Mouse (Mus musculus) kidney, embryonic 15.5 days (tissue): ENCODE data around the gene Mertk. TPM values are rescaled to one million over a fixed set of nuclear protein-coding genes. Genes with fewer than 3 reads are reported as not detected.

Source experiments
- ATAC-seq: fragments of 200-750 bp; cut with Nextera tagmentation; replicated peaks from 2 replicates; pipeline ENCODE4 v1.8.0; 2017; ENCODE audit warnings: moderate TSS enrichment; ENCODE audit not compliant: low FRiP score
- H3K27ac ChIP-seq: fragments of 300-500 bp; sonication (generic); 2 replicates; pipeline ENCODE4 v1.5.1; 2015; ENCODE audit warnings: mild to moderate bottlenecking, inconsistent platforms
- H3K27me3 ChIP-seq: fragments of 300-500 bp; sonication (generic); 2 replicates; pipeline ENCODE4 v1.6.1; 2015; ENCODE audit warnings: inconsistent platforms
- H3K36me3 ChIP-seq: fragments of 300-500 bp; sonication (generic); 2 replicates; pipeline ENCODE4 v1.6.1; 2015; ENCODE audit warnings: inconsistent platforms
- H3K4me1 ChIP-seq: fragments of 300-500 bp; sonication (generic); 2 replicates; pipeline ENCODE4 v1.6.1; 2015; ENCODE audit warnings: inconsistent platforms
- H3K4me2 ChIP-seq: fragments of 300-500 bp; sonication (generic); 2 replicates; pipeline ENCODE4 v1.6.1; 2015; ENCODE audit warnings: moderate library complexity, mild to moderate bottlenecking, inconsistent platforms
- H3K4me3 ChIP-seq: fragments of 300-500 bp; sonication (generic); replicated peaks from 2 replicates; pipeline ENCODE4 v1.5.1; 2015; ENCODE audit warnings: mild to moderate bottlenecking, inconsistent platforms
- H3K9ac ChIP-seq: fragments of 300-500 bp; sonication (generic); 2 replicates; pipeline ENCODE4 v1.6.1; 2015; ENCODE audit warnings: mild to moderate bottlenecking, inconsistent platforms
- H3K9me3 ChIP-seq: fragments of 300-500 bp; sonication (generic); replicated peaks from 2 replicates; pipeline ENCODE4 v1.6.1; 2016; ENCODE audit warnings: inconsistent platforms
- WGBS: fragments of 180-500 bp; shearing (Covaris S2); methylation state at CpG from one replicate; pipeline ENCODE4 v1.1.7; 2015; ENCODE audit warnings: mixed read lengths; 5-methylcytosine and 5-hydroxymethylcytosine counted together
- polyA plus RNA-seq: library from polyadenylated mRNA; unstranded; fragments of >200 nt; fragmentation: Nextera tagmentation; extraction: Ambion mirVana; gene quantifications from 2 replicates; pipeline ENCODE4 v1.2.1, GENCODE M21; 2015

Mertk gene
- polyA plus RNA-seq, 1 experiment from 2014 or later: 11.7 TPM

DNA sequence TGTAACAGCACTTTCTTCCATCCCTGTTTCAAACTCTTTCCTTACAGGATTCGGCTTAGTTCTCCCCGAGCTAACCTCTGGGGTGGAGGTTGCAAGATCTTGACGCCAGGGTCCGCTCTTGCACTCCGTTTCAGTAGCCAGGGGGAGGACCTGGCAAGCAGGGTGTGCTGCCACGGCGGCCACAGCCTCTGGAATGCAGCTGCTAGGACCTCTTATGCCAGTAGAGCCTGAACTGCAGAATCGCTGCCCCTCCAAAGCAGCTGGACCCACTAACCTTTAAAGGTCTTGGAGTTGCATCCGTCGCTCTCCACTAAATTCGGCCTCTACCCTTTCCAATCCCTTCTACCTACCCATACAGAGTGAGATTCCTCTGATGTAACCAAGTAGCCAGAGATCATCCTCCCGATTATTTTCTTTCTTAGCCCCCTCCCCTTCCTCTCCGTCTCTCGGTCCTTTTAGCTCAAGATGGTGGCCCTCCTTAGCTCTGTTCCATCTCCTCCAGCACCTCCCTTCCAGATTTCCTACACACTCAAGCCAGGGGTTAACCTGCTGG lies 540 bp upstream of the Mertk start:
- peak overlapping the region; percentile 85 for H3K4me3 ChIP-seq
- peak overlapping the region; percentile 43; the same call in 1 of the 2 replicates for H3K9ac ChIP-seq
- peak overlapping the region; percentile 89 for H3K4me2 ChIP-seq
- H3K9me3 ChIP-seq: no peaks in the 10 kb centered on the region
- H3K4me1 ChIP-seq: peaks cover 12% of the 10 kb centered on the region
- under 1% methylated on average over 14 of the region's 14 CpGs for WGBS
- no peaks in the 10 kb centered on the region for H3K27me3 ChIP-seq
- ATAC-seq: peak; percentile 93
- H3K36me3 ChIP-seq: no peaks in the 10 kb centered on the region; the same call in 1 of the 2 replicates
- H3K27ac ChIP-seq: peak overlapping the region; percentile 97

DNA sequence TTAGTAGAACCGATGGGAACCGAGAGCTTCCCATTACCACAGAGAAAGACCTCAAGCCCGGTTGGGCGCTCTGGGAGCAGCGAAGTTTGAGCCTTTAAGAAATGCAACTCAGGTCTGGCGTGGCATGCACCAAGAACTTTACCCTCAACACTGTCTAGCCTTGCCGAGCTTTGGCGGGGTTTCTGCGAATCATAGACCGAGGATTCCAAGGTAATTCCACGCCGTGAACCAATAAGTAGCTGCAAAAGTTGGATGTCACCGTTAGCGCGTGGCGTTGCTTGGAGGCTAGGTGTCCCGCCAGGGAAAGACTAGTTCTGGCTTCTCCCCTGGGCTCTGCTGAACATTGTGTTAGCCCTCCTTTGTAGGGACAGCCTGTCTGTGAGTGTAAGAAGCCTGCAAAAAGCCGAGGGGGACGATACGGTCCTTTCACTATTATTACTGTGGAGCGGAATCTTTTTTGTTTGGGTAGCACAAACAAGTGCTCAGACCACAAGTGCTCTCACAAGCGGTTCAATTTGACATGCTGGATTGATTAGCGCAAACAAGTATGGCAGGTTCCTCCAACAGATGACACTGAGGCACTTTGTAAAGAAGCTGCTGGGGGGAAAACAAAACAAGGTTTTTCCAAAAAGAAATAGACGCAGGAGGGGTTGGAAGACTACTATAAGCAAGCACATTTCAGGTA lies 587 bp downstream of the Mertk start:
- H3K4me3 ChIP-seq: peak overlapping the region; percentile 85
- H3K27me3 ChIP-seq: no peaks in the 10 kb centered on the region
- H3K9ac ChIP-seq: peak overlapping the region; percentile 89
- peak; percentile 22 for ATAC-seq
- peak overlapping the region; percentile 97 for H3K27ac ChIP-seq
- H3K9me3 ChIP-seq: no peaks in the 10 kb centered on the region
- peaks cover 3% of the 10 kb centered on the region; the same call in 1 of the 2 replicates for H3K36me3 ChIP-seq
- peaks cover 15% of the 10 kb centered on the region for H3K4me1 ChIP-seq
- 1% methylated on average over 24 of the region's 24 CpGs for WGBS
- peak overlapping the region; percentile 89 for H3K4me2 ChIP-seq

DNA sequence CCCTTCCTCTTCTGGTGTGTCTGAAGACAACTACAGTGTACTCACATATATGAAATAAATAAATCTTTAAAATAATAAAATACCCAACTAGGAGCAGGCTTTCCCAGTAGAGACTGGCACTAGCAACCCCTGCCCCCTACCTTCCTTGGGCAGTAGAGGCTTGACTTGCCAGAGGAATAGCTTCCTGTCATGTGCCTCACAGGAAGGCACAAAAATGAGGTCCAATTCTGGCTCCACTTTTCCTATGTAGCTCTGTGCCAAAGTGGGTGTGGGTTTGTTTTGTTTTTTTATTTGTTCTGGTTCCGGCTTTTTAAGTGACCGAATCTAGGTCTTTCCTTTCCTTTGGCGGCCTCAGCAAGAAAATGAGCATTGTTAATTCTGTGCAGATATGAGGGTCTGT lies 5.7 kb downstream of the Mertk start:
- Histone ChIP-seq H3K9ac (no peak overlapping the region), H3K4me1 (peaks cover 18% of the 10 kb centered on the region), H3K4me2 (no peak overlapping the region), H3K36me3 (peaks cover 9% of the 10 kb centered on the region), H3K27ac (no peak overlapping the region), H3K27me3 (no peaks in the 10 kb centered on the region), H3K9me3 (no peaks in the 10 kb centered on the region), H3K4me3 (no peak overlapping the region)
- no peak for ATAC-seq
- 94% methylated on average over 3 of the region's 3 CpGs for WGBS

DNA sequence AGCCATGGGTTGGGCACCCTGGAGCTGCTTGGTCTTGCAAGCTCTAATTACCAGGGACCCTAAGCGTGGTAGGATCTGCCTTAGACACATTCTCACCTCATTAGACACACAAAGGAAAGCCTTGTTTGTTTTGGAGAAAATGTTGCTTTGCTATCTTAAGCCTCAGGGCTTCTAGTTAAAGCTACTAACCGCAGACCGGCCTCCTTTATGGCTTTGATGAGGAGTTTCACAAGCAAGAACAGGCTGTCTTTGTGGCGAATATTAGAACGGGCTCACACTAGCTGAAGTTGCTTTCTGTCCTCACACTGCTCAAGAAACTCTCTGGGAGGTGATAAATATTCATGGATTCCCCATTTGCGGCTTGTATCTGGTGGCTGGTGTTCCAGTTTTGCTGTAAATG lies 10.5 kb downstream of the Mertk start:
- Histone ChIP-seq H3K9me3 (no peaks in the 10 kb centered on the region), H3K4me1 (peaks cover 49% of the 10 kb centered on the region), H3K36me3 (peaks cover 6% of the 10 kb centered on the region), H3K9ac (no peak overlapping the region), H3K4me3 (no peak overlapping the region), H3K27me3 (no peaks in the 10 kb centered on the region), H3K4me2 (no peak overlapping the region), H3K27ac (peak overlapping the region; percentile 45)
- 35% methylated on average over 6 of the region's 6 CpGs for WGBS
- no peak for ATAC-seq

DNA sequence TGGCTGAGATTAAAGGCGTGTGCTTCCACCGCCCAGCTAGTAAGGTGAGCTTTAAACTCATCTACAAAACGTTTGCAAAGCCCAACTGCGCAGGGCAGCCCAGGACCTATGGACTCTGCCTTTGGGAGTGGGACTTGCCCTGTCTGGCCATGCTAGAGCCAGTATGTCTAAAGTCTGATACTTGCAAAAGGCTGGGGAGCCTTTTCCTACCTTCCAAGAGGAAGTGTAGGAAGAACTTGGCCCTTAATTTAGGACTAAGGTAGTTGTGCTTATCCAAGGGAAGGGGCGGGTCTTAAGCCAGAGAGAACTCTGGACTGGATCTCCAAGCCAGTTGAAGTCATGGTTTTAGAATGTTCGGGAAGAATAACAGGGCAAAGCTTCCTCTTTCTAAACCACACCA lies 11.9 kb downstream of the Mertk start:
- Histone ChIP-seq H3K27me3 (no peaks in the 10 kb centered on the region), H3K9ac (no peak overlapping the region), H3K4me1 (peaks cover 61% of the 10 kb centered on the region), H3K4me3 (no peak overlapping the region), H3K4me2 (no peak overlapping the region), H3K27ac (peak overlapping the region; percentile 61), H3K36me3 (no peaks in the 10 kb centered on the region), H3K9me3 (no peaks in the 10 kb centered on the region)
- no peak for ATAC-seq
- 50% methylated on average over 6 of the region's 6 CpGs for WGBS

DNA sequence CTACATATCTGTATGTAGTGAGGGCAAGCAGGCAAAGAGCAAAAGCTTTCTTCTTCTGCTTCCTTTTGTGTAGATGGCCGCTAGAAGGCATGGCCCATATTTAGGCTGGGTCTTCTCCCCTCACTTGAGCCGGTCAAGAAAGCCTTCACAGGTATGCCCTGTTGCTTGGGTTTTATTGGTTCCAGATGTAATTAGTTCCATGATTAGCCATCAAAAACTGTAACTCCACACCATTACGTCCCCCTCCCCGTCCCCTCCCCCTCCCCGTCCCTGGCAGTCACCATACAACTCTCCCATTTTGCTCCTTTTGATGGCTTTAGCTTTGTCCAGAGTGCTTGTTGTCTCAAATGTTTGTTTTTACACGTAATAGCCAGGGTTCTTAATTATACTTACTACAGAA lies 14.2 kb downstream of the Mertk start:
- Histone ChIP-seq H3K27ac (peak overlapping the region; percentile 93), H3K4me2 (no peak overlapping the region), H3K9ac (no peak overlapping the region), H3K9me3 (no peaks in the 10 kb centered on the region), H3K36me3 (no peaks in the 10 kb centered on the region), H3K27me3 (no peaks in the 10 kb centered on the region), H3K4me3 (no peak overlapping the region), H3K4me1 (peaks cover 75% of the 10 kb centered on the region)
- 38% methylated on average over 6 of the region's 6 CpGs for WGBS
- no peak for ATAC-seq

DNA sequence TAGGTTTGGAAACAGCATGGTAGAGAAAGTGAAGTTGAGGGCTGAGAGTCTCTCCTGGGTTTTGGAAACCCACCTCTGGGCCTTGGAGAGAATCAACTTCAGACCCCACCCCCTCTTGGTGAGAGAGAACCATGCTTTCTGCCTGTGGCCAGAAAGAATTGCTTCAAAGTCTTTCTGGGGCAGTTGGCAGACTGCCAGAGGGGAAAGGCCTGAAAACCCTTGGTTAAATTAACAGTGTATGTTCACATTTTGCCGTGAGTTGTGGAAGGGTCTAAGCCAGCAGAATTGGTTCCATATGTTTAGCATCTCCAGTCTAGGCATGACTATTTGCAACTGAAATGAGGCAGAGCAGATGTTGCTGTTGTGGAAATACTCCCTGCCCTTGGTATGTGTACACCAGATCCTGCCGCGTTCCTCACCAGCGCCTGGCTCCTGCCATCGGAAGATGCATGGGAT lies 14.8 kb downstream of the Mertk start:
- Histone ChIP-seq H3K4me1 (peaks cover 75% of the 10 kb centered on the region), H3K9ac (no peak overlapping the region), H3K27ac (peak overlapping the region; percentile 93), H3K36me3 (0 out of 2 replicates have a peak, but pooled peaks cover 2% of the 10 kb centered on the region), H3K27me3 (no peaks in the 10 kb centered on the region), H3K9me3 (no peaks in the 10 kb centered on the region), H3K4me2 (peak overlapping the region; percentile 17; the same call in 1 of the 2 replicates), H3K4me3 (no peak overlapping the region)
- WGBS: 41% methylated on average over 5 of the region's 5 CpGs
- peak; percentile 50; the same call in 1 of the 2 replicates for ATAC-seq

DNA sequence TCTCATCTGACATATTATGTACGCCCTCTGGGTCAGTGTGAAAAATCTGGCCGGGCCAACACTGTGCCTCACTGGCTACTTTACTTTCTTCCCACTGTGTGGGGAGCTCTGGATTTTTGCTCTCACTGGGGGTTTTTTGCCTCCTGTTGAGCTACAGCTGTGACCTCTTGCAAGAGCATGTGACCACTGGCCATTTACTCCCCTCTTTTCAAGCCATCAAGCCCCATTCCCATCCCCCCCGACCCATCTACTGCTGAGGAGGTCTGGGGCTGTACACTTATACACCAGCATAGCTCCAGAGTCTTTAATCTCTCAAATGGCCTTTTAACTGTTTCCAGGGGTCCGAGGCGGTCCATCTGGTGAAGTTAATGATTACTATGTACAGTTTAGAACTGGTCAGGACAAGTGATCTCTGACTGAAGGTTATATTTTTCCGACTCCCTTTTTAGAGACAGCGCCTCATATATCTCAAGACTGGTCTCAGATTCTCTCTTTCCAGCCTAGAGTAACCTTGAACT lies 16.0 kb downstream of the Mertk start:
- Histone ChIP-seq H3K9me3 (no peaks in the 10 kb centered on the region), H3K27ac (peak overlapping the region; percentile 93), H3K4me2 (peak overlapping the region; percentile 35), H3K36me3 (0 out of 2 replicates have a peak, but pooled peaks cover 4% of the 10 kb centered on the region), H3K4me3 (no peak overlapping the region), H3K4me1 (peaks cover 65% of the 10 kb centered on the region), H3K9ac (no peak overlapping the region), H3K27me3 (no peaks in the 10 kb centered on the region)
- peak; percentile 91 for ATAC-seq
- 18% methylated on average over 7 of the region's 7 CpGs for WGBS

DNA sequence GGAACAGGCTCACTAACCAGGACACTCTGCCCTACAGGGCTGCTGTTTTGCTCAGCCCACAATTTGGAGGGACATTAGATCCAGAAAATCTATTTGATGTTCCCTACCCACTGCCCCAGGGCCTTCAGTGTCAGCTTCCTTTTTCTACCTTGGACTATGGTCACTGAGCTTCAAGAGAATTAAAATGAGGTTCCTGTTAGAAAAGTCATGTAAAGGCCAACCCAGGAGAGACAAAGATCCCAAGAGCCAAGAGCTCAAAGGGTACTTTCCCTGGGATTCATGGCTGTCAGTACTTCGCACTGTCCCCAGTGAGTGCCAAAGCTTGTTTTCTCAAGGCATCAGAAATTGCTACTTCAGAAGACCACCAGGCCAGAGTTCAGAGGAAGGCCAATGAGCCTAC lies 17.2 kb downstream of the Mertk start:
- no peak overlapping the region for H3K4me2 ChIP-seq
- H3K27ac ChIP-seq: peak overlapping the region; percentile 93
- no peaks in the 10 kb centered on the region for H3K27me3 ChIP-seq
- 0 out of 2 replicates have a peak, but pooled peaks cover 4% of the 10 kb centered on the region for H3K36me3 ChIP-seq
- no peaks in the 10 kb centered on the region for H3K9me3 ChIP-seq
- peaks cover 53% of the 10 kb centered on the region for H3K4me1 ChIP-seq
- H3K4me3 ChIP-seq: no peak overlapping the region
- ATAC-seq: no peak
- WGBS: 82% methylated on average over 1 of the region's 1 CpGs
- H3K9ac ChIP-seq: no peak overlapping the region

DNA sequence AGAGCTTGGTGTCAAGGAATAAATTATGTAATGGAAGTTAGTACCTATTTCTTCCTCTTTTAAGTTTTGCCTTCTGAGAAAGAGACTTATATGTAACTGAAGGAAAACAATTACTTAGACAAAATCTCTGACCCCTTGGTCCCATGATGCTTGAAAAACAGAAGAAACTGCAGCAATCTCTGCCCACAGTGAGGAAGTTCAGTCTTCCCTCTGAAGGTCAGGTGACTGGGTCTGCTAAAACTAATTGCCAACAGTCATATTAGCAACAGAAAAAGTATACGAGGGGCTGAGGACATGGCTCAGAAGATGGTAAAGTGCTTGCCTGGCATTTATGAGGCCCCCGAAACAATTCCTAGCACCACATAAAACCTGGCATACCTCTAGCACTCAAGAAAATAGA lies 20.6 kb downstream of the Mertk start:
- no peak overlapping the region for H3K27ac ChIP-seq
- no peak overlapping the region for H3K9ac ChIP-seq
- ATAC-seq: no peak
- no peak overlapping the region for H3K4me2 ChIP-seq
- H3K4me3 ChIP-seq: no peak overlapping the region
- 0 out of 2 replicates have a peak, but pooled peaks cover 4% of the 10 kb centered on the region for H3K36me3 ChIP-seq
- H3K9me3 ChIP-seq: no peaks in the 10 kb centered on the region
- H3K4me1 ChIP-seq: peaks cover 33% of the 10 kb centered on the region
- 89% methylated on average over 2 of the region's 2 CpGs for WGBS
- no peaks in the 10 kb centered on the region for H3K27me3 ChIP-seq

DNA sequence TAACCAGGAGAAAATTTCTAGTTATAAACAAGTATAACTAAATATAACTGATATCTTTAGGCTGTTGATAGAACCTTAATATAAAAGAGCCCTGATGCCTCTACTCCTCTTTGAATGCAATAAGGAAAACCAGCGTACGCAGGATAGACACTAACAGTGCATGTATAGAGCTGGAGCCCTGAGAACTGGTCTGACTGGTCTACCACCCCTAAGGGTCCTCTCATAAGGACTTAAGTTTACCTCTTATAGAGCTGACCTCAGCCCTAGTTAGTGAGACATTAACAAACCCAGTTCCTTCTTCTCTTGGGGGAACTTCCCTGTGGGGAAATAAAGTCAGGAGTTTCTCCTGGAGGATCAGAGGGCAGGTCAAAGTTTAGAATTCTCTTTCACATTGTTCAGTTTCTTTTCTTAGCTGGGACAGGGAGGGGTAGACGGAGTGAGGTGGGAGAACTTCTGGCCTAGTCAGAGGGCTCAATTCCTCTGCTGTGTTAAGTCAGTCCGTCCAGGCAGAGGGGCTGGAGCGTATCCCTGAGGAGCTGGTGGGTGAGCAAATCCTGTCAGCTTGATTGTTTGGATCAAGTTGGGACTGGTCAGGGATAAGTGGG lies 23.5 kb downstream of the Mertk start:
- H3K27ac ChIP-seq: peak overlapping the region; percentile 52
- H3K36me3 ChIP-seq: 0 out of 2 replicates have a peak, but pooled peaks cover 4% of the 10 kb centered on the region
- no peaks in the 10 kb centered on the region for H3K27me3 ChIP-seq
- no peak overlapping the region for H3K4me3 ChIP-seq
- 0 out of 2 replicates have a peak, but pooled peaks have one; percentile 56 for ATAC-seq
- H3K4me2 ChIP-seq: no peak overlapping the region
- 77% methylated on average over 5 of the region's 5 CpGs for WGBS
- H3K9me3 ChIP-seq: no peaks in the 10 kb centered on the region
- H3K9ac ChIP-seq: no peak overlapping the region
- H3K4me1 ChIP-seq: peaks cover 20% of the 10 kb centered on the region

DNA sequence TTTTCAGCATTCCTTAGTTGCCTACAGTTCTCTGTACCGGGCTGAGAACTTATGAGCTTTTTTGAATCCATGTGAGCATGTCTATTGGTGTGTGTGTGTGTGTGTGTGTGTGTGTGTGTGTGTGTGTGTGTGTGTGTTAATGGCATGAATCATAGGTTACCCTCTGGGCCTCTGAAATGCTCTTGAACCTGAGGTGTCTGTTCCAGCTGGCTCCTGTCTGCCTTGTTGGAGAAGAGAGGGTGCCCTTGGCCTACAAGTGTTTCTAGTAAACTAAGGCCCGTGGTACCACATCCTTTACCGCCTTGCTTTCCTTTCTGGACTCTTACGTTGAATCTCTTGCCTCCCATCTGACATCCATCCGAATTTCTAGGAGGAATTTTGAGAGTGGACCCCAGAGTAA lies 27.3 kb downstream of the Mertk start:
- Histone ChIP-seq H3K4me3 (no peak overlapping the region), H3K9me3 (no peaks in the 10 kb centered on the region), H3K4me2 (no peak overlapping the region), H3K36me3 (peaks cover 14% of the 10 kb centered on the region), H3K9ac (no peak overlapping the region), H3K4me1 (peaks cover 25% of the 10 kb centered on the region), H3K27me3 (no peaks in the 10 kb centered on the region), H3K27ac (no peak overlapping the region)
- ATAC-seq: no peak
- 82% methylated on average over 5 of the region's 5 CpGs for WGBS
